Mouse (Mus musculus): ENCODE measurements around the gene Il1r1. TPM values are rescaled to one million over a fixed set of nuclear protein-coding genes. Genes with fewer than 3 reads are reported as not detected.

Il1r1 gene
- total RNA-seq, 2 experiments from 2014 or later: 8.9 to 11.2 TPM

DNA sequence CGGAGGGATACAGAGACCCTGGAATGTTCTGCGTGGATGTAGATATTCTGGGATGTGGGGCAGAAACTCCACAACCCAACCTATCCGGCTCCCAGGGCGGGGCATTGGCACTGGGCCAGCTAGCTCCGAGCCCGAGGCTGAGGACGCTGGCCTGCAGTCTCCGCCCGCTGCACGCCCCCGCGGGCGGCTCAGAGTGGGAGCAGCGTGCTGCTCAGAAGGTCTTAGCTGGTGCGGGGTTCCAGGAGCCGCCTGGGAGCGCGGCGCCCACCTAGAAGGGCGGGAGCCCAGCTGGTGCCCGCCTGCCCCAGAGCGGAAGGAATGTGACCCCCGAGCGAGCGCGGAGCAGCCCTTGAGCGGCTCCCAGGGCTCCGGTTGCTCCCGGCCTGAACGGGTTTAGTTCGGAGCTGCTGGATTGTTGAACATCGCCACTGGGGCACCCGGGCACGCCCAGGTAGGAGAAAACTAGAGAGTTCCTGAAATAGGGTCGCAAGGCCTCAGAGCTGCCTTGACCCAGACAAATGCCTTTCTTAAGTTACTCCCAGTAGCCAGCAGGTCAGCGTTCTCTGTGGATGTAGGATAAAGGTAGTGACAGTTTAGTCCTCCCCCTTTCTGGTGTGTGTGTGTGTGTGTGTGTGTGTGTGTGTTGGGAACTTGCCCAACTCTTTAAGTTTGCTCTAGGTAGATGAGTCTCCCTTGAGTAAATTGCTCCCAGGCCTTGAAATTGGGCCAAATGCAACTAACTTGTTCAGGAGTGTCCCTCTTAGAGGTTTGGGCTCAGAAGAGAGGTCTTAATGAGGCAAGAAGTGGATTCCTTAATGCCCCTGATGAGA, 41.8 kb downstream of the Il1r1 start:
- Histone ChIP-seq H3K4me3 (peak overlapping the region; percentile 74), H3K27ac (peak overlapping the region; percentile 94)
- no peak for TF ChIP-seq CTCF (conservative IDR thresholded peaks at IDR 0.05)
- peak; percentile 54 to 67 for DNase-seq (ENCODE audit: low spot score in 2 of 2)

DNA sequence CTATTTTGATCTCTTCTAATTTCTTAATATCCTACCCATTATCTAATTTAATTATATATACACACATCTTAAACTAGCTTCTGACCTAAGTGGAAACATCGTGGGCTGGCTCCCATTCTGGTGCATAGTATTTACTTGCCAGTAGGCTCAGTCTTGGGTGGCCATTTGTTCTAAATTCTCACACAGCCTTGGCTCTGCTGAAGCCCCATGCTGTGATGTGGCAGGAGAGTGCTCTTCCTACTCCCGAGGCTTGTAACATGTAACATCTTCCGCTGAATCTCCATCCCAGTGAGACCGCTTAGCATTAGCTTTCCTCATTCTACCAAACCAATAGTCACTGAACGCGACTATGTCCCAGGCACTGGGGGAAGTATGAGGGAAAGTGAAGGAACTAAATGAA, 43.0 kb downstream of the Il1r1 start:
- TF ChIP-seq CTCF (conservative IDR thresholded peaks at IDR 0.05): no peak

DNA sequence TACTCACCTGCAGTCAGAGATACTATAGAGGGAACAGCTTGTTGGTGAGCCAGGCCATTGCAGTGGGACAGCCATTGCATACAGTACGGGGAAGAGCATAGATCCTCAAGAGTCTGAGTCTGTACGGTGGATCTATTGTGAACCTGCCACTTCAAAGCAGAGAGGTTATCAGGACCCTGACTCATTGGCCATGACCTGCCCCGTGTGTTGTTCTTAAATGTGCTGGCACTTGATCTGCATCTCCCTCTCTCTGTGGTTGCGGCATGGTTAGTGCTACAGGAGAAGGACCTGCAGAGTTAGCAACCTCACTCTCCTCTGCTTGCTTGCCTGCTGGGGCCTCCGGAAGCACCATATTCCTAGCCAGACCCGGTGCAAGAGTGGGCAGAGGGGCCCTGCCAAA, 43.7 kb downstream of the Il1r1 start:
- no peak for DNase-seq (ENCODE audit: low spot score in 2 of 2)
- TF ChIP-seq CTCF (conservative IDR thresholded peaks at IDR 0.05): no peak
- H3K4me3 ChIP-seq: no peak overlapping the region
- peak overlapping the region; percentile 7; the same call in 1 of the 2 replicates for H3K27ac ChIP-seq

More for the DNA sequence above, 43.0 kb downstream of the Il1r1 start:
- peak overlapping the region; percentile 94; the same call in 1 of the 2 replicates for H3K27ac ChIP-seq
- no peak for DNase-seq (ENCODE audit: low spot score in 2 of 2)
- H3K4me3 ChIP-seq: peak overlapping the region; percentile 74

- Histone ChIP-seq H3K27ac (0 out of 2 replicates have a peak overlapping the region, but pooled peaks have one; percentile 28), H3K4me3 (no peak overlapping the region; the same call in 1 of the 2 replicates)
- DNase-seq (ENCODE audit: low spot score in 2 of 2): peak; percentile 38 to 55
- TF ChIP-seq CTCF (conservative IDR thresholded peaks at IDR 0.05): no peak
Observed at GRCm38 (mm10) chr1:40270415-40270814, 45.5 kb downstream of the Il1r1 start.

- 0 out of 2 replicates have a peak overlapping the region, but pooled peaks have one; percentile 28 for H3K27ac ChIP-seq
- TF ChIP-seq CTCF (conservative IDR thresholded peaks at IDR 0.05): no peak
- no peak overlapping the region; the same call in 1 of the 2 replicates for H3K4me3 ChIP-seq
- no peak for DNase-seq (ENCODE audit: low spot score in 2 of 2)
Observed at GRCm38 (mm10) chr1:40271052-40271451, 46.2 kb downstream of the Il1r1 start.

- no peak overlapping the region for H3K4me3 ChIP-seq
- no peak for DNase-seq (ENCODE audit: low spot score in 2 of 2)
- no peak for TF ChIP-seq CTCF (conservative IDR thresholded peaks at IDR 0.05)
- H3K27ac ChIP-seq: no peak overlapping the region
Observed at GRCm38 (mm10) chr1:40271486-40272055, 46.7 kb downstream of the Il1r1 start.

DNA sequence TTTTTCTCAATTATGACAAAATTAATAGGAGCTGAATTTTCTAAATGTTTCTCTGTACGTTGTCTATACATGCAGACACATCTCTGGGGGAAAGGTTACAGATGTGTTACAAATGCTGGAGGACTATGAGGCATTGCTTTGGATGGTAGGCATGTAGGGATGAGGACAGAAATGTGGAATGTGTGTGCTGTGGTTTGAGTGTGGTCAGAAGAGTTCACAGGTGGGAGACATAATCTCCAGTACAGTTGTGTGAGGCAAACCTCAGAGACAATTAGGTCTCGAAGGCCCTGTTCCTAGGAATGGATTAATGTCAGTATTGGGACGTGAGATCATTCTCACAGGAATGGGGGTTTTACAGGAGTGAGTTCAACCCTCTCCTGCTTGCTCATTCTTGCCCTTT, 47.3 kb downstream of the Il1r1 start:
- no peak overlapping the region for H3K4me3 ChIP-seq
- H3K27ac ChIP-seq: no peak overlapping the region
- DNase-seq (ENCODE audit: low spot score in 2 of 2): no peak
- TF ChIP-seq CTCF (conservative IDR thresholded peaks at IDR 0.05): no peak

DNA sequence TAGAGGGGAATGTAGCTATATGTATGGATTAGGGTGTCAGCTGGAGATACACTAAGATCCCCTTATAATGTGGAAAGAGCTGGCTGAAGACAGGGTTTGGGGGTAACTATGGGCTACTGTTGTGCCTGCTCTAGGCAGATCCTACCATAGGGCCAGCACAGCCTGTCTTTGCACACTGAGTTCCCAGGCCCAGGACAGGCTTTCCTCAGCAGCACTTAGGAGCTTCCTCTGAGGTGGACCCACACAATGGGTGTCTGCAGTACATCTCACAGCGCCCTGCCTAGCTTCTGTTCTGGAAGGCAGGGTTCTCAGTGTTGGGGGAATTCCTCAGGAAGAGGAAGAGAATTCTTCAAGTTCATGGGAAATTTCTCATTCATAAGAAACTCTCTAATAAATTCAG, 48.6 kb downstream of the Il1r1 start:
- no peak overlapping the region for H3K4me3 ChIP-seq
- H3K27ac ChIP-seq: no peak overlapping the region
- no peak for TF ChIP-seq CTCF (conservative IDR thresholded peaks at IDR 0.05)
- no peak for DNase-seq (ENCODE audit: low spot score in 2 of 2)

DNA sequence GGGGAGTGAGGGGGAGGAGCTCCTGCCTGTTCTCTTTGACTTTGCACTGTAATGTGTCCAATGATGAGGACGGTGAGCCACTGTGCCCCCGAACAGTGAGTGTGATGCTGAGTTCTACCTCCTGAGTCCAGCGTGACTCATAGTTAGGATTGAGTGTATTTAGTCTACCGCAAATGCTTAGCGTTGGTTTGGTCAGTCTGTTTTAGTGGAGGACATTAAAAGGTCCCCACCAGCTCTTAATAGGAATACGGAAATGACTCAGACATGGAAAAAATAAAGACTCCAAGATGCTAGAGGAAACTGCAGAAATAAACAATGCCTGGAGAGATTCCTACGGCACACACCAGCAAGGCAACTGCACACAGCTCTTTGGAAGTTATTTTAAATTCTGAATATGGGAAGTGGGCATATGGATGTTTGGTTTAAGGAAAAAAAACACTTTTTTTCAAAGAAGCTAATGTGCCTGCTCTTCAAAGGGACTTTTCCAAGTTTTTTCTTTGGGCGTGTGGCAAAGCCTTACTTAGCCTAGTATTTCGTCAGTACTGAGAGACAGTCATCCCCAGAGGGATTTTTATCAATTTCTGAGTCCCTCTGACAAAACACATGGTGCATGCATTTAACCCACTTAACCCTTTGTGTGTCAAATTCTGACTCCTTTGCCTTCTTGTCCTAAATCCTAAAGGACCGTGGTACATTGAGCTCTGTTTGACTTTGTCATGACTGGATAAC, 50.6 kb downstream of the Il1r1 start:
- no peak for TF ChIP-seq CTCF (conservative IDR thresholded peaks at IDR 0.05)
- no peak for DNase-seq (ENCODE audit: low spot score in 2 of 2)
- H3K4me3 ChIP-seq: no peak overlapping the region
- no peak overlapping the region for H3K27ac ChIP-seq

DNA sequence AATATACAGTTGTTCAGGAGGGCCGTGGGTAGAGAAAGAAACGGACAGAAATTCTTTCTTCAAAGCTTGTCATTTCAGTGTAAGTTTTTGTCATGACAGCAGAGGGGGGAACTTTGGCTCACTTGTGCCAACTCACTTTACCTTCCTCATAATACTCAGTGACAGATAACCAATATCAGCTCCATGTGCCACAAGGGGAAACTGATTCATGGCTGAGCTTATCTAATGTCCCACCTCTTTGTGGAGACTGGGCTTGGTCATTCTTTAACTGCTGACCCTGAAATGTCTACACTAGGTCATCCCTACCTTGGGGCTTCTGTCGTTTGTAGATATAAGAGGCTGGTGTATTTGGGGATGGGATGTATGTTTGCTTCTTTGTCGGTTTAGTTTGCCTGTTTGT, 53.1 kb downstream of the Il1r1 start:
- Histone ChIP-seq H3K27ac (no peak overlapping the region), H3K4me3 (no peak overlapping the region)
- no peak for TF ChIP-seq CTCF (conservative IDR thresholded peaks at IDR 0.05)
- no peak for DNase-seq (ENCODE audit: low spot score in 2 of 2)

GRCm38 (mm10) chr1:40278720-40279119, 53.8 kb downstream of the Il1r1 start:
- no peak overlapping the region for H3K27ac ChIP-seq
- H3K4me3 ChIP-seq: no peak overlapping the region
- TF ChIP-seq CTCF (conservative IDR thresholded peaks at IDR 0.05): no peak
- DNase-seq (ENCODE audit: low spot score in 2 of 2): no peak

DNA sequence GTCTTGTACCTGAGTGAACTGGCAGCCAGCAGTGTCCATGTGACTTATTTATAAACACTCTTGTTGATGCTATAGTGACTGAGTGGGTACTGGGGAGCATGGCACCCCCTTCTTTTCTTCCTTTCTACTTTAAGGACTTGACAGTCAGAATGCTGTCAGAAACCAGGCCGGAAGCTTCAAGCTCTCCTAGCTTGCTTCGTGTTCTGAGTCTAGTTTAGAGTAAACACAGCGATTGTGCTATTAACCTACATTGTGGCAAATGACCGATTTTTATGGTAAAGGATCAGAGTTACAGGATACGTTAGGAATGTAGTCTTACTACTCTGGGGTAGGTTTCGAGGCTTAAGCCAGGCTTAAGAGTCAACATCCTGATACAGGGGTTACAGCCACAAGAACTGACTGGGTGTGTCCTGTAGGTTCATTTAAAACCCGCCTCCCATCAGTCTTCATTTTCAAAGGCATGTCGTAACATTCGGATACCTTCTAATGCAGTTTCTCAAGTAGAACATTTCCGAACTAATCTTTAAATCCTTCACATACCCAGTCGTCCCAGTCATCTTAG, 54.4 kb downstream of the Il1r1 start:
- TF ChIP-seq CTCF (conservative IDR thresholded peaks at IDR 0.05): no peak
- no peak overlapping the region for H3K27ac ChIP-seq

DNA sequence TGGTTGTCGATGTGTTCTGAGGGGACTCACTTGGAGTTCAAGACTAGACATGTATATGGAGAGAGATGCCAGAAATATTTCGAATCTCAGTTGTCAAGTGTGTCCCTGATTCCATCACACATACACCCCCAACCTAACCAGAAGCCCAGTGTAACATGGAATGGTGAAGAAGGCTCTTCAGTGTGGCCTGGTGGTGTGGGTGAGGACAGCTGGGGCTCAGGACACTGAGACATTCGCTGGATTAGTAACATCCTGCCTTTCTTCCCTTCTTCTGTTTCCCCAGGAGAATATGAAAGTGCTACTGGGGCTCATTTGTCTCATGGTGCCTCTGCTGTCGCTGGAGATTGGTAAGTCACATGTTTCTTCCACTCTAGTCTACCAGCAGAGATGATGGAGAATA, 57.1 kb downstream of the Il1r1 start:
- Histone ChIP-seq H3K4me3 (no peak overlapping the region), H3K27ac (no peak overlapping the region)
- TF ChIP-seq CTCF (conservative IDR thresholded peaks at IDR 0.05): no peak
- no peak for DNase-seq (ENCODE audit: low spot score in 2 of 2)

More for the DNA sequence above, 54.4 kb downstream of the Il1r1 start:
- no peak for DNase-seq (ENCODE audit: low spot score in 2 of 2)
- H3K4me3 ChIP-seq: no peak overlapping the region
